Mouse (Mus musculus) right cerebral cortex, postnatal 36 days (tissue): ENCODE data around the gene Gpr142.

ENCODE experiments used
- DNase-seq, 2 experiments: peaks; one replicate each; pipeline ENCODE4 v3.0.0; 2022; ENCODE audit warnings: low spot score in 2 of 2, mixed read lengths in 1 of 2

Gene Gpr142

DNA sequence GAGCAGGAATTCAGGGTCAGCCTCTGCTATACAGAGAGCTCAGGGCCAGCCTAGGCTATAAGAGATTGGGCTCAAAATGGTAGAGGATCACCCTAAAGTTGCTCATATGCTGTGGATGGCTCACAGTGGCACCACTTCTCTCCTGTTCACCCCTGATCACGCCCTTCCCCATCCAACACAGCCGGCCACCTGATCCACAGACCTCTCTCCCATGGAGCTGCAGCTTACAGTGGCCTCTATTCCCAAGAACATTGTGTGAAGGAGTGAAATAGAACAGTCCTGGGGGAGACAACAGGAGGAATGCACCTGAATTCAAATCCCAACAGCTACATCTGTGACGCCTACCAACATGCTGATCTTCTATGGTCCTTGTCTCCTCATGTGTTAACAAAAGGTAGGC is at the start of gene Gpr142:
Gene Gpr142 (plus strand): TSS at position 301 of the 400 bp plus-strand sequence.
- DNase-seq = no peak

DNA sequence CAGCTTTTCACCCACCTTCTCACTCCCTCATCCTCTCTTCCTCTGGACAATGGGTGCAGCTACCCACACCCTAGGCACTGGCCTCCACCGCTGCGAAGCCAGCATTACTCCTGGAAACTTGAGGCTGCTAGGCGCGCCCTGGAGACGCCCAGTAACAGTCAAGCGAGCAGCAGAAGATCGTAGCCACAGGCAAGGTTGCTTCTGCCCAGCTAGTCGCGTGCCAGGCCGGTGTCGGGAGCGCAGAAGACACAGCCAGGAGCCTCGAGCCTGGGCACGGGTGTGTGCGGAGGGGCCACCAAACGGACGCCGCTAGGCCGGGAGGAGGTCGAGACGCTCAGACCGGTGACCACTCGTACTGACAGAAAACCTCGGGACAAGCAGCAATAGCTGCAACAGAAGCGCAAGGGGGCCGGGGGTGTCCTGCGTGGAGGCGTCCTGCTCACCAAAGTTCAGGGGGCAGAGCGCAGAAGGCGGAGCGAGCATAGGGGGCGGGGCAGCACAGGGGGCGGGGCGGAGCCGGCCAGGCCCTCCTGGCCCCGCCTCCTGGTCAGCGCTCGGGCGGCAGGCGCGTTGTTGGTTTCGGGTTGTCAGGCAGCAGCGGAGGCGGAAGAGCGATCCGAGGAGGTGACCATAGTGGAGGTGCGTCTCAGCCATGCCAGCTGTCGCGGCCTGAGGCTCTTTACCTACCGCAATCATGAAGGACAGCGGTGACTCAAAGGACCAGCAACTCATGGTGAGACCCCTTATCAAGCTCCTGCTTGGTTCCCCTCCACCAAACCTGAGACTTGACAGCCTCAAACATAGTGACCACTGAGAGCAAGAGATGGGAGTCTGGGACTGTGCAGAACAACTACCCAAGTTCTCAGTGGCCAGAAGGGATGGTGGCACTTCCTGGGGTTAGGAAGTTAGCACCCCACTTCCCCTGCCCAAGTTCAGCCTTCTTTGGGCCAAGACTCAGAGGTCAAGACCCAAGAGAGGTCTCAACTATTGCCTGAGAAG is 33.6 kb upstream of the Gpr142 start, which contains the start of gene Kif19a:
Gene Kif19a (plus strand): TSS at position 569 of the 999 bp plus-strand sequence.
- no peak for DNase-seq

DNA sequence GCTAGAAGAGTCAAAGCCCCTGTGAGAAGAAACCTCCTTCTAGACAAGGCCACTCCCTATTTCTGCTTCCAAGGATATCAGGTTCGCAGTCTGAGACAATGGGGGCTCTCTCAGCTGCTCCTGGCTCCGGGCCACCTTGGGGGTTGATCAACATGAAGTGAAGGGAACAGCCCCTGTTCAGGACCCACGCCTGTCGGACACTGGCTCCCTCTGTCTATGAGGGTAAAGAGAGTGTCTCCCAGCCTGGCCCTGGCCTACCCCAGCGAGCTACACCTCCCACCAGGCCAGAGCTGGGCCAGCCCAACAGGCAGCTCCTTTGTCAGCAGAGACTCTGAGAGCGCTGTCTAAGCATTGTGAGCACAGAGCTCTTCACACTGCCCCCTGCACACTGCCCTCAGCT is 28.8 kb upstream of the Gpr142 start:
- no peak for DNase-seq

DNA sequence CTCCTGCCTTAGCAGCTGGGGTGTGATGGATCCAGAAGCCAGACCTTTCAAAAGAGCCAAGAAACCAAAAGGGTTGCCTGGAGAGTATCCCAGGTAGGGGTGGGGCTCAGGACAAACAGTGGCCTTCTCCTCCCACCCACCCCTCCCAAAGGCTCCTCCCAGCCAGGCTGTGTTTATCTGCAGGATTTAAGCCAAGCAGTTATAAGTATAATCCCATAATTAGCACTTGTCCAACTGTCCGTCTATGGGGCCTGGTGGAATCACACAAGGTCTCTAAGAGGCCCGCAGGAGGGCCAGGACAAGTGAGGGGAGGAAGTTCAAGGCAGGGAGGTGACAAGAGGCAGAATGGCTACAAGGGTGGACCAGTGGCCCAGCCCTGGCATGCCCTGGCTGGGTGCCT is 26.8 kb upstream of the Gpr142 start:
- DNase-seq = no peak

DNA sequence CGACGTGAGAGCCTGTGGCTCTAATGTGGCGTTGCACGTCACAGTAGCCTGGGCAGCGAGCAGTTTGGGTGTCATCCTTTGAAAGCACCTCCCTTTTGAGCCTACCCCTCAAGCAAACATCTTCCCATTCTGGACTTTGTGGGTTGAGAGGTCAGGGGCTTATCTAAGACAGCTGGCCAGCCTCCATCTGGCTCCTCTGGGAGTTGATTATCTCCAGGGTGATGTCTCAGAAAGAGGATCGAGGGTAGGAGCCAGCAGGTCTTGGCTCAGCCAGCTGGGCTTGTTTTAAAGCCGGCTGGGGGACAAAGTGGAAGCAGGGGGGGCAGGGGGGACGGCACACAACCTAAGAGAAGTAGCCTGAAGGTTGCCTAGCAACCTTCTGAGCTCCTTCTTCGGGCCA is 18.6 kb upstream of the Gpr142 start:
- no peak for DNase-seq

DNA sequence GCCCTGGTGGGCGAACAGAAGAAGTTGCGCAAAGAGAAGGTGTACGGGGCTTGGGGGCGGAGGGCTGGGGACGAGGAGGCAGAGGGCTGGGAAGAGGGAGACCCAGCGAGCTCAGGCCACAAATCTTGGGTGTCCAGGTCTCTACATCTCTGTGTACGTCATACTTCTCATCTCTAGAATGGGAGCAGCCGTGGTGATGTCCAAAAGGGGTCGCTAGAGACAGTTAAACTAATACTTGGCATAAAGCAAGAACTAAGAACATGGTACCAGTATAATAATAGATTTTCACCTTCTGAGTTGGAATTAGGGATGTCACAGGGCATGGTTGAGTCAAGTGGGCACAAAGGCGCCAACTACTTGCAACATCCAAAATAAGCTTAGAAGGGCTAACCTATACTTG is 12.8 kb upstream of the Gpr142 start:
- no peak for DNase-seq

DNA sequence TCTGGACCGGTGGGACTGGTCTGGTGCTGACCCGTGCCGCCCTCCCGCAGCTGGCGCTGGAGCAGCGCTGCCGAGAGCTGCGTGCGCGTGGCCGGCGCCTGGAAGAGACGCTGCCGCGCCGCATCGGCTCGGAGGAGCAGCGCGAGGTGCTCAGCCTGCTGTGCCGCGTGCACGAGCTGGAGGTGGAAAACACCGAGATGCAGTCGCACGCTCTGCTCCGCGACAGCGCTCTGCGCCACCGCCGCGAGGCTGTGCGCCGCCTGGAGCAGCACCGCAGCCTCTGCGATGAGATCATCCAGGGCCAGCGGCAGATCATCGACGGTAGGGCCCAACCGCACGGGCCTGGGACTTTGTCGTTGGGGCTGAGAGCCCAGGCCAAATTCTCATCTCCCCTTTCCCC is 12.4 kb upstream of the Gpr142 start:
- DNase-seq = peak; percentile 61 to 64

DNA sequence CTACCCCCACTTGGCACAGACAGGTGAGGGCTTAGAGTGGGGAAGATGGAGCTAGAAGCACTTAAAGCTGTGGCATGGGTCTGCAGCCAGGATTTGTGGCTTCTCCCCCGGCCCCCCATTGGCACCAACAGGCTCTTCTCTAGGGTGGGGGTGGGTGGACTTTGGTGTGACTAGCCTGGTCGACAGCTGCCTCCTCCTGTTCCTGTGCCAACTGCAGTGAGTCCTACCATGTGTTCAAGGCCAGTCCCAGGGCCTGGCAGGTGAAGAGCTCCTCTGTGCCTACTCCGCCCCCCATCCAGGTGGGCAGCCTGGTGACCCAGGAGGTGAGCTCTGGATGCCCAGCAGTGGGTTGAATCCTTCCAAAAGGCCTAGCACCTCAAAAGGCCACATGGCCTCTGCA is 11.1 kb upstream of the Gpr142 start:
- no peak for DNase-seq

DNA sequence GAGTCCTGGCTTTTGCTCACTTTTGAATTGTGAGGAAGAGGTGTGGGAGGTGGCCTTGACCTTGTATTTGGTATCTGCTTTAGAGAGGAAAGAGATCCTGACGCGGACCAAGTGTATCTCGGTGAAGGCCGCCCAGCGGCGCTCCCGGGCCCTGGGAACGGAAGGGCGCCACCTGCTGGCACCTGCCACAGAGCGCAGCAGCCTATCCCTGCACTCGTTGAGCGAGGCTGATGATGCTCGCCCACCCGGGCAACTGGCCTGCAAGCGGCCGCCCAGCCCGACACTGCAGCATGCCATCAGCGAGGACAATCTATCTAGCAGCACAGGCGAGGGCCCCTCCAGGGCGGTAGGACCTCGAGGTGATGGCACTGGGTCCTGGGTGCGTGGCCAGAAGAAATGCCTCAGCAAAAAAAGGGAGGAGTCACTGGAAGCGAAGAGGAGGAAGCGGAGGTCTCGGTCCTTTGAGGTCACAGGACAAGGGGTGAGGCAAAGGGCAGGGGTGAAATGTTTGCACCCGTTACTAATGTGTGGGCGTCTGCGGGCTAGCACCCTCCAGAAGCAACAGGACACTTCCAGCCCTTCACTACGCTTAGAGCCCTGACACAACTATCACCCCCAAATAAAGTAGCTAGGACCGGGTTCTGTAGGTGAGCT is 9.5 kb upstream of the Gpr142 start:
- peak; percentile 57 to 58 for DNase-seq

DNA sequence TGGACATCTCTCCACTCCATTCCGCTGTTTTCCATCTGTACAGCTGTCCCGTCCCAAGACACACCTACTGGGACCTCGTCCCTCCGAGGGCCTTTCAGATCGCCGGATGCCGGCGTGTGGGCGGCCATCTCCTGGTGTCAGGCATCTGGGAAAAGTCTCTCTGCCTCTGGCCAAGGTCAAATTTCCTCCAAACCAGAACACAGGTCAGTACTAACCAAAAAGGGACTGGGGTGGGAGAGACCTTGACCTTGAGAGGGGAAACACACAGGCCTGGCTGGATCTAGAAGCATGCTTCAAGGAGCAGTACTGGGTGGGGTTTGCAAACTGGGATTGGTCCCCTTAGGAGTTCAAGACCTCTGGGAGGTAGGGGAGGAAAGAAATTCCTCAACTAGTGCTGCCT is 9.0 kb upstream of the Gpr142 start:
- no peak for DNase-seq

DNA sequence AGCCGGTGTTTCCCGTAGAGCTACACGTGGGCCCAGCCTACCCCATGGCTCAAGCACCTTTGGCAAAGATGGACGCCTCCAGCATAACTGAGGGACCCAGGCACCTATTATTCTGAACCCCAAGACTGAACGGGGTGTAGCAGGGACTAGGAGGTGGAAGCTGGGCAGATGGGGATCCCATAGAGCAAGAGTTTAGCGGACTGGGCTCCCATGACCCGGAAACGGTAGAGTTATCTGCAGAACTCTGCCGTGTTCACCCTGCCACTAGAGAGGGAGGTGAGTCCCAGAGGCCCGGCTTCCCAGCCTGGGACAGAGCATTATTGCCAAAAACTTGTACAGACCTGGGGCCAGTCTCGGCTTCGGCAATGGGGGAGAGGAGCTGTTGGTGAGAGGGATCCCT is 8.6 kb upstream of the Gpr142 start:
- no peak for DNase-seq

DNA sequence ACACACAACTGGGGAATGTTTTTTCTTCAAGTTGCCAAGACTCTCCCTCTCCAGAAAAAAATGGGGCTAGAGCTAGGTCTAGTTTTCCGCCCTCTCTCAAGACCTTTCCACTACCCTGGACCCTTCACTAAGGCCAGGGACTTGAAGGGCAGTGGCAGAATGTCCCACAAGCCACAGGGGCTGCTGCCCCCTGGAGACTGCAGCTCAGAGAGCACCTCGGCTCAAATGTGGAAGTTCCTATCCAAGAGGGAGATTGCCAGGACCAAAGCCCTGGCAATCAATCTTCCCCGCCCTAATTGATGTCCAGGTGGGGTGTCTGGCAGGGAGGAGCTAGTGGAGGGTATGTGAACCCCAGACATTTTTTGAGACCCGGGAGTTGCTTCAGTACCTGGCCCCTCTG is 7.9 kb upstream of the Gpr142 start:
- no peak for DNase-seq

DNA sequence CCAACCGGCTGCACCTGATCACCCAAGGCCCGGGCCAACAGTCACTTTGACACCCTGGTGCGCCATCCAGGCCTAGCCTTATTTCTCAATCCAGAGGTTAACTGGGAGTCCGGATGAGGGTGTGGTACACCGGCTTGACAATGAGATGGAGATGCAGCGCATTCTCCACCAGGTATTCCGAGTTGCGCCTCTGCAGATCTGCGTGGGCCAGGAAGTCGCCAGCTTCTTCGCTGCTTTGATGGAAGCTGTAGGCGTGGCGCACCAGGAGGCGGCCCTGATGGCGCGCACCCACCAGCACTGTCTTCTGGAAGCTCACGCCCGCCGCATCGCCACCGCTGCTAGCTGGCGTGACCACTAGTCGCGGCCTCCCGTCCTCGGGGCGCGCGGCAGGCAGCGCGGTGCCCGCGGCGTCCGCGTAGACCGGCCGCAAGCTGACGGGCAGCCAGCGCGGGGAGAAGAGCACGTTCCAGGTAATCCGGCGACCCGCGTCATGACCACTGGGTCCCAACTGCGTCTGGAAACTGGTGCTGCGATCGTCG is 7.3 kb upstream of the Gpr142 start:
- no peak for DNase-seq

DNA sequence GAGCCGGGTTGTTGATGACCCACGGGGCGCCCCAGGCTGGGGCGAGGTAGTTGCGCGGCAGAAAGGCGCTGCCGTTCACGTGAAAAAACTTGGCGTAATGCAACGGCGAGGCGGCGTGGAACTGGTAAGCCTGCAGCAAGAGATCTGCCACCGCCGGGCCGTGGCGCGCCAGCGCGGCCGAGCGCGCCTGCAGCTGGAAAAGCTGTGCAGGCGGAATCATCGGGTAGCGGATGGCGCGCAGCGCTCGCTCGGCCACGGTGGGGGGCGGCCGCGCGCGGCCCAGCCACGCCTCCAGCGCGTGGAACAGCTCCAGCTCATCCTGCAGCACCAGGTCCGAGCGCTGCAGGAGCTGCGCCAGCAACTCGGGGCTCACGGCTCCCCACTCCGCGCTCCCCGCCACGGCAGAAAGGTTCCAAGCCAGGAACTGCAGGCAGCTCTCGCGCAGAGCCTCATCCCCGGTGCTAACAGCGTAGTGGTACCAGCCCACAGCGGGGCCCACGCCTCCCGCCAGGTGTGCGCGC is 6.8 kb upstream of the Gpr142 start:
- peak in 1 of 2 experiments; percentile 32 for DNase-seq

DNA sequence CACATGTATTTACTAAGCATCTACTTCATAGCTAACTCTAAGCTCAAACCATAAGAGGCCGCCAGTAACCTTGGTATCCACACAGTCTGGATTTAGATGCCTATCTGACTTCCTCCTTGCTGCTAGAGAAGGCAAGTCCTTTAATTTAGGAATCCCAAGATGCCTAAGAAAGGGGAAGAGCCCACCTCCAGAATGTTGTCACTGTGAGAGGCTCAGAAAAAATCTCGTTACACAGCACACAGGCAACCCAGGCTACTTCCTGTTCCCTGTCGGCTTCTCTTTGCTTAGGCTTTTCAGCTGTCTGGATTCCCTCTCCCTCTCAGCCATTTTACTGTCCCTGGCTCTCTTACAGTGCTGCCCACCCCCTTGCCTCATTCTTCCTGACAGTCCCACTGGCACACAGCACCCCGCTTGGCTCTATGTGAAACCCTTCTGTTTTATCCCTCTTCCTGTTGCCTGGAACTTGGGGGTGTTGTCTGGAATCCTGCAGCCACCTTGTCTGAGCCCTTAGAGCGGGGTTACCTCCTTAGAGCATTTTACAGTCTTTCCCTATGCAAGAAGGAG is 5.7 kb upstream of the Gpr142 start:
- DNase-seq = no peak

DNA sequence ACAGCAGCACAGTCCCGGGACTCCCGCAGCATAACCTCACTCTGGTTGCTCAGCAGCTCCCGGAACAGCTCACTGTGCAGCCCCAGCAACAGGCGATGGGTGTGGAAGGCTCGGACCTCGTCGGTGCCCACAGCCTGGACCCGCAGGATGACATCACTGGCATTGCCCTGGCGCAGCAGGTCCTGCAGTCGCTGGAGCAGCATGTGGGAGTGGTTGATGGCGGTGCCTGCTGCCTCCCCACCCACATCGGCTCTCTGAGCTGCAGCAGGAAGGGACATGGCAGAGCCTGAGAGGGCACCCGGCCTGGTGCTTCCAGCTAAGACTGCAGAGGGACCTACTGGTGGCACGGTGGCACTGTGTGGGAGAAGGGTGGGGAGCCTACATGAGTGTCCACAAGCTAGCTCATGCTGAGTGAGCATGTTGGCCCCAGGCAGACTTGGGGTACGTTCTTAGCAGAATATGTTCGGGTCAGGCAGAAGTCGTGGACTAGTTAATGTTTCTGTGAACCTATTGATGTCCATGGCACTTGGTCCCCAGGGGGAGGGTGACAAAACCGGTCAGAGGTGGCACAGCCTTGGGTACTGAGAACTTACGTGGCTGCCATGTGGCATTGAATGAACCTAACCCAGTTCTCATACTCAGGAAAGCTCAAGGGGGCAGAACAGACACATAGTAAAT is 4.7 kb upstream of the Gpr142 start:
- DNase-seq = no peak

DNA sequence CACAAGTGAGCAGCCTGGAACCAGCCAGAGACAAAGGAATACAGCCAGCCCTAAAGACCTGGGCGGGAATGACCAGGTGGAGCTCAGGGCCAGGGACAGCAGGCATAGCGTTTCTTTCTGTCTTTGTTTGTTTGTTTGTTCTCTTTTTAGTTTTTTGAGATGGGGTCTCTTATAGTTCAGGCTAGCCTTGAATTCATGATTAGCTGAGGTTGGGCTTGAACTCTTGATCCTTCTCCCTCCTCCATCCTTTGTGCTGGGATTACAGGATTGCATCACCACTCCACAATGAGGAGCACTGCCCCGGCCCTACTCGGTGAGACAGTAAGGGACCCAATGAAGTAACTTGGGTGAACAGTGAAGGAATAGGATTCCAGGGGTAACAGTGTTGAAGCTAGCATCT is 4.0 kb upstream of the Gpr142 start:
- DNase-seq = no peak

DNA sequence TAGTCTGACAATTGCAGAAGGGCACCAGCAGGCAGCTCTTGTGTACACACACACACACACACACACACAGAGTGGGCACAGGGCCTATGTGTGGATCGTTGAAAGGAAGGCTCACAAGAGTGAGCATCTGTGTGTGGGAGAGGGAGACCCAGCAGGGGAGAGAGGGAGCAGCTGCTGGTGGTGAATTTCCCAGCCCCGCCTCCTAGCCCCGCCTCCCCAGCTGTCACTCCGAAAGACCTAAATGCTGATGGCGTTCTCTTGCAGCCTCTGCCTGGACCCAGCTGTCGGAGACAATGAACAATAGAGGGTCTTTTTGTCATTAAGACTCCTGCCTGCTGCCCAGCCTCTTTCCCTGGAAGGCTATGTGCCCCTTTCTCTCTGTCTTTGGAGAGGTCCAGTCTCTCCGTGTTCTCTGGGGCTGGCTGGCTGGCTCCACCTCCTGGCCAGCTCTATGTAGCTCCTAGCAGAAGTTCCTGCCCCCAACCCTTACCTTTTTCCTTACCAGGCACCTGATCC is 3.4 kb upstream of the Gpr142 start:
- peak; percentile 92 to 94 for DNase-seq

DNA sequence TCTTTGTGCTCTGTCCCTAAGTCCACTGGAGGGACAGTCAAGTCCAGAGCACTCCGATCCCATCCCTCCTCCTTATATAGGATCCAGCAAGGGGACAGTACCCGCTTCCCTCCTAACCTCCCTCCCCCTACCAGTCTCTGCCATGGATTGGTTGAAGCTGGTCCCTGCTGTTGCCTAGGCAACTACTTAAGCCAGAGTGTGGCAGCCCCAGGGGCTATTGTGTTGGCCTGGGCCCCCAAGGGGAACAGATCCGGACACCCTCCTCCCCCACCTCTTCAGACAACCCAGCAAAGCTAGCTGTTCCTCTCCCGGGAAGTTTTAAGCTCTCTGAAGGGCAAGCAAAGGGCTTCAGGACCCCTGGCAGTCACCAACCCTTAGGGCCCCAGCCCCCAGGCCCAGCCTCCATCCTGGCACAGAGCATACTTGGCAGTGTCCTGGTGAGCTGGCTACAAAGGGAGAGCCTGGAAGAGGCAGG is 2.8 kb upstream of the Gpr142 start, which contains the start of gene Btbd17:
Gene Btbd17 (minus strand): TSS at position 98 of the 475 bp plus-strand sequence.
- DNase-seq = peak; percentile 45 to 48

DNA sequence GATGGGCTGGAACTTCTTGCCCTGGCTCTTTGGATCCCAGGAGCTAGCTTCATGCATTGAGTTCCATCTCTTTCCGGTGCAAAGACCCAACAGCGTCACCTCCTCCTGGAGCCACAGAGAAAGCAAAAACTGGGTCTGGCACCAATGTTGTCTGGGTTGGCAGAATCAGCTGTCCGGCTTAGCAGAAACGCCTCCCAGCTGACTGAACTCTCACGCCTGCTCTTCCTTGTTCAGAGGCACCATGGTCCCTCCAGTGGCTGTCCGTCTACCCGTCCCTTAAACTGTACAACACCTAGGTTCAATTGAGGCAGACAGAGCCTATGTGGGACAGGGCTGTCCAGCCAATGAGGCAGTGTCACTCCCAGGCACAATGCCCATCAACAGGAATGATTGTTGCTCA is 1.5 kb upstream of the Gpr142 start:
- DNase-seq = no peak

DNA sequence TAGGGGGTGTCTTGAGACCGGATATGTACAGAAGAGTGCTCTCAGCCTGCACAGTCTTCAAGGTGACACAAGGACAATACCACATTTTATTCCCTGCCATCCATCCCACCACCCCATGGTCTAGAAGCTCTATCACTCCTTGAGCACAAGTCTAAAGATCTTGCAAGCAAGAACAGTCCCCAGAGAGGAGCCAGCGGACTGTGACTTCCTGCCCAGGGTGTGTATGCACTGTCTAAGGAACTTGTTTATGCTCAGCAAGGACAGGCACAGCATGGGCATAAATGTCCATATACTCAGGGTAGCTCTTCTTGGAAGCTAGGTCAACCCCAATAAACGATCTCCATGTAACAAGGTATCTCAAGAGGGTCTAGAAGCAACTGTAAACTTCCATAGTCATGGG is 743 bp upstream of the Gpr142 start:
- DNase-seq = no peak
